8 mouse cellular contexts compared by ENCODE assay signal in the genomic region with DNA sequence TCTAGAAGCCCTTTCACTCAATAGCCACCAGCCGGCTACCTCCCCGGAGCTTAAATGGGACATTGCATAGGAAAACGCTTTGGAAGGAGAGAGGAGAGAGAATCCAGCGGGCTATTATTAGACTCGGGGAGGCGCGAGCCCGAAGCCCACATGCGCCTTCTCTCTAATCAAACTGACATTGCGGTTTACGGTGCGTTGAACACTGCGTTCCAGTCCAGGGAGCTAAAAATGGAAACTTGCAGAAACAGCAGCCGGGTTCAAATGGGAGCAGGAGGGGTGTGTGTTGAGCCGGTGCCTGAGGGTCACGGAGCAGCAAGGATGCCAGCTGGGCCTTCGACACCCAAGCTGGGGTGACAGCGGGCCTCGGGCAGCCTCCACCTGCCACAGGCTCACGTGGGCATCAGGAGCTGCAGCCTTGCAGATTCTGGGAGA.
DNase-seq lines count a peak whose midpoint lies in the region; ATAC-seq lines count a peak whose summit lies in the region.

No protein-coding gene starts in this region.

- peaks cover 9% of the 10 kb centered on the region for H3K4me1 ChIP-seq in forebrain, embryonic 16.5 days (replicated peaks; ENCODE audit: control insufficient read depth, insufficient read depth, low read length)
- H3K4me1 ChIP-seq in heart, embryonic 16.5 days (ENCODE audit: control insufficient read depth, insufficient read depth, low read length), result peaks cover 5% of the 10 kb centered on the region

- no peak overlapping the region for H3K9ac ChIP-seq in forebrain, embryonic 16.5 days (replicated peaks; ENCODE audit: low read depth, low read length)
- H3K9ac ChIP-seq in heart, embryonic 16.5 days (ENCODE audit: low read length), result no peak overlapping the region

- ATAC-seq in forebrain, embryonic 16.5 days, result peak; percentile 67
- 0 out of 2 replicates have a peak, but pooled peaks have one; percentile 52 for ATAC-seq in heart, embryonic 16.5 days (replicated peaks; ENCODE audit: extremely low read depth, insufficient read depth, low FRiP score)

- H3K27ac ChIP-seq in forebrain, embryonic 16.5 days (ENCODE audit: low read length), result peak overlapping the region; percentile 34; the same call in 1 of the 2 replicates
- H3K27ac ChIP-seq in heart, embryonic 16.5 days (ENCODE audit: low read length), result peak overlapping the region; percentile 39

- H3K36me3 ChIP-seq in forebrain, embryonic 16.5 days (ENCODE audit: control insufficient read depth, insufficient read depth), result no peaks in the 10 kb centered on the region
- no peaks in the 10 kb centered on the region for H3K36me3 ChIP-seq in heart, embryonic 16.5 days (ENCODE audit: control insufficient read depth, insufficient read depth)

- no peak overlapping the region for H3K4me3 ChIP-seq in forebrain, embryonic 16.5 days (replicated peaks; ENCODE audit: low read length)
- no peak overlapping the region; the same call in 1 of the 2 replicates for H3K4me3 ChIP-seq in heart, embryonic 16.5 days (ENCODE audit: low read length)

- no peaks in the 10 kb centered on the region for H3K9me3 ChIP-seq in forebrain, embryonic 16.5 days (ENCODE audit: control insufficient read depth, low read length)
- no peaks in the 10 kb centered on the region for H3K9me3 ChIP-seq in heart, embryonic 16.5 days (replicated peaks; ENCODE audit: control insufficient read depth, low read length)

- WGBS in forebrain, embryonic 16.5 days, result 11% methylated on average over 20 of the region's 20 CpGs
- 43% methylated on average over 20 of the region's 20 CpGs for WGBS in heart, embryonic 16.5 days

- peak overlapping the region; percentile 41 for H3K4me2 ChIP-seq in forebrain, embryonic 16.5 days (ENCODE audit: low read length)
- H3K4me2 ChIP-seq in heart, embryonic 16.5 days (ENCODE audit: low read depth, low read length), result peak overlapping the region; percentile 31

- no peaks in the 10 kb centered on the region for H3K27me3 ChIP-seq in forebrain, embryonic 16.5 days (replicated peaks; ENCODE audit: control insufficient read depth, insufficient read depth, low read length)
- no peaks in the 10 kb centered on the region for H3K27me3 ChIP-seq in heart, embryonic 16.5 days (ENCODE audit: control insufficient read depth, insufficient read depth, low read length)

- peak; percentile 14 for DNase-seq in adrenal gland, postnatal 14 days
- DNase-seq in adrenal gland, postnatal 4 days (ENCODE audit: low spot score in 2 of 2), result no peak
- peak; percentile 40 to 49 for DNase-seq in layer of hippocampus, postnatal 10 days (ENCODE audit: low spot score in 2 of 2)
- peak; percentile 91 for DNase-seq in retina, postnatal 1 day
- DNase-seq in yolk sac, embryonic 10.5 days (ENCODE audit: low spot score), result no peak
- DNase-seq in adrenal gland, adult 2 months, result no peak

Comparison
In these comparisons a context has a peak if more than half of its experiments do, and no peak if none do; other contexts are left out.
1. DNase-seq: peak in adrenal gland, postnatal 14 days (single experiment), layer of hippocampus, postnatal 10 days (2 of 2) and retina, postnatal 1 day (single experiment); none in adrenal gland, postnatal 4 days (0 of 2), yolk sac, embryonic 10.5 days (single experiment) and adrenal gland, adult 2 months (single experiment).